Mouse (Mus musculus): Measurements from ENCODE around the gene Teddm1b. TPM values are rescaled to one million over a fixed set of nuclear protein-coding genes. Genes with fewer than 3 reads are reported as not detected.
A peak's percentile ranks its signal among the peaks of the same experiment; 100 is the strongest.

The Teddm1b gene
- polyA plus RNA-seq, 1 experiment from 2014 or later = 0.33 TPM

DNA sequence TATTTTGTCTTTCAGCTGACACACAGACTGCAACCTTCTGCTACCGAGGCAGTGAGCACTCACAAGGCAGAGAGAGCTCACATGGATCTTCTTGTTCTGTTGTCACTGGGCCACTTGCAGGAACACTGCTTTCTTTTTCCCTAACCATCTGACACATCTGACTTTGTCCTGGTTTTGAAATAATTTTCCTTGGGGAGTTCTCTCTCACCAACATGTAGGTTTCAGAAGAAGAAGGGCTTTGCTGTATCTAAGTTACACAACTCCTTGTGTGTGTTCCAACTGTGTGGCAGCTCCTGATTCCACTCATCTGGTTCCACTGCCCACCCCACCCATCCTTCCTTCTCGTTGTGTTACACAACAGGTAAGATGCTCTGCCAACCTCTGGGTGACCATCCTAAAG lies 19.6 kb downstream of the Teddm1b start:
- no peak overlapping the region for H3K4me2 ChIP-seq (replicated peaks)
- 75% methylated on average over 2 of the region's 2 CpGs for WGBS
- ATAC-seq (ENCODE audit: low FRiP score, low read depth) = no peak

DNA sequence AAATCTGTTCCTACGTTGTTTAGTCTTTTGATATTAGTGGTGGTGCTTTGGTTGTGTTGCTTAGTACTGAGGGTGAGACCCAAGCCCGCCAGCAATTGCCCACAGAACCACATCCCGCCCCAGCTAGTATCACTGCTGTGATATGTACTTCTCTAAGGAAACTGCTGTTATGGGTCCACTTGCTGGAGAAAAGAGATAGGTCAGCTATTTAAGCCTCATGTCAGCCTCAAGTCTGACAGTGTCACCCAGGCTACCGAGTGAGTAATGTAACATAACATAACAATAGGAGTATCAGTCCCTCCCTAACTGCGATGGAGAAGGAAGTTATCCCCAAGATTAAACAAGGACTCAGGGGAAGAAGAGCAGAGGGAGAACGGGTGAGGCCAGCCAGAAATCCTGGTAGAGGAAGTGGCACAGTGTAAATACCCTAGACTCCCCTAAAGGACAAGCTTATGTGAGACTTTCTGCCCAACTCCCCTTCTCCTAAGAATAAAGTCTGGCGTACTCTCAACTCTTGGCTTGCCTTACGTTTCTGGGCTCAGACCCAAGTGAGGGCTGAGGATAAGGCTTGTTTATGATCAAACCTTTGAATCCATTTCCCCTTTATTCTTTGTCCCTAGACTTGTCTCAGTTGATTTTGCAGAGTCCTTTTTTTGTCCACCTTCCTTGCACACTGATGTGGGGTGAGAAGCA lies 20.2 kb downstream of the Teddm1b start:
- 63% methylated on average over 8 of the region's 8 CpGs for WGBS
- Histone ChIP-seq H3K4me3 (no peak overlapping the region), H3K9ac (no peak overlapping the region), H3K4me1 (0 out of 2 replicates have a peak, but pooled peaks cover 3% of the 10 kb centered on the region), H3K27me3 (replicated peaks) (no peaks in the 10 kb centered on the region), H3K27ac (no peak overlapping the region), H3K36me3 (no peaks in the 10 kb centered on the region), H3K9me3 (no peaks in the 10 kb centered on the region), H3K4me2 (replicated peaks) (no peak overlapping the region)
- ATAC-seq (ENCODE audit: low FRiP score, low read depth) = no peak

More for the DNA sequence above, 19.6 kb downstream of the Teddm1b start:
- H3K4me1 ChIP-seq = no peaks in the 10 kb centered on the region
- H3K9me3 ChIP-seq = no peaks in the 10 kb centered on the region
- no peak overlapping the region for H3K4me3 ChIP-seq
- H3K27ac ChIP-seq = no peak overlapping the region
- H3K27me3 ChIP-seq (replicated peaks) = no peaks in the 10 kb centered on the region
- H3K9ac ChIP-seq = no peak overlapping the region
- H3K36me3 ChIP-seq = no peaks in the 10 kb centered on the region

DNA sequence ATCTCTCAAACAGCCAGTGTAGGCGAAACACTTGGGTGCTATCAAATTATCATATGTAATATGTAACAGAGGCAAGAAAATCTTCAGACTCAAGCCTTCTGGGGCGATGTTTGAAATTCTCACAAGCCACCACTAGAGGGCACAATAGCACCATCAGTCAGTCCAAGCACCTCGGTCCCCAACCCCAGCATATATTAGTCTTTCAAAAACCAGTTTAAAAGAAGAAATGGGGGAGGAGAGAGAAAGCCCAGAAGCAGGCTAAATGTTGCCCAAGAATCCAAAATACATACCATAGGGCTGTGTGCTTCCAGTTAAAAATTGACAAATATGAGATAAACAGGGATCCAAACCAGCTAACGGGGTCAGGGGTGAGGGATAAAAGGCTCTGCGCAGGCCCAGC lies 20.8 kb downstream of the Teddm1b start:
- Histone ChIP-seq H3K9ac (no peak overlapping the region), H3K27me3 (replicated peaks) (no peaks in the 10 kb centered on the region), H3K36me3 (no peaks in the 10 kb centered on the region), H3K9me3 (no peaks in the 10 kb centered on the region), H3K4me1 (0 out of 2 replicates have a peak, but pooled peaks cover 3% of the 10 kb centered on the region), H3K4me3 (no peak overlapping the region), H3K27ac (no peak overlapping the region), H3K4me2 (replicated peaks) (no peak overlapping the region)
- ATAC-seq (ENCODE audit: low FRiP score, low read depth) = no peak
- 36% methylated on average over 5 of the region's 5 CpGs for WGBS

DNA sequence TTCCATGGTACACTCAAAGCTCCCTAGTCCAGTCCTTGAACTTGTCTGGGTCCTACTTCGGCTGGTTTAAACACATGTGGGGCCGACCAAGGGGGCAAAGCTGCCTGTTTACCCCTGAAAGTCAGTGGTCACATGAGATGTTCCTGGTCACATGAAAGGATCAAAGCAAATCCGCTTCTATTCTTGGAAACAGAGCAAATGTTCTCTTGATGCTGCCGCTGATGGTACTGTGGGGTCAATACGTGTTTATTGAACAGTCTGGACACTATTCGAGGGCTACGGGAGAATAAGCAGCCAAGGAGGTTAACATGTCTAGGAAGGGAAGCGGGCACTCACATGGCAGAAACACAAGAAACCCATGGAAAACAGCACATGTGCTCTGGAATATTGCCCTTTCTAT lies 23.1 kb downstream of the Teddm1b start:
- WGBS = 81% methylated on average over 8 of the region's 8 CpGs
- Histone ChIP-seq H3K4me1 (peaks cover 13% of the 10 kb centered on the region), H3K4me3 (no peak overlapping the region), H3K9ac (no peak overlapping the region), H3K4me2 (replicated peaks) (no peak overlapping the region), H3K27ac (no peak overlapping the region), H3K9me3 (no peaks in the 10 kb centered on the region), H3K27me3 (replicated peaks) (no peaks in the 10 kb centered on the region), H3K36me3 (no peaks in the 10 kb centered on the region)
- ATAC-seq (ENCODE audit: low FRiP score, low read depth) = no peak

DNA sequence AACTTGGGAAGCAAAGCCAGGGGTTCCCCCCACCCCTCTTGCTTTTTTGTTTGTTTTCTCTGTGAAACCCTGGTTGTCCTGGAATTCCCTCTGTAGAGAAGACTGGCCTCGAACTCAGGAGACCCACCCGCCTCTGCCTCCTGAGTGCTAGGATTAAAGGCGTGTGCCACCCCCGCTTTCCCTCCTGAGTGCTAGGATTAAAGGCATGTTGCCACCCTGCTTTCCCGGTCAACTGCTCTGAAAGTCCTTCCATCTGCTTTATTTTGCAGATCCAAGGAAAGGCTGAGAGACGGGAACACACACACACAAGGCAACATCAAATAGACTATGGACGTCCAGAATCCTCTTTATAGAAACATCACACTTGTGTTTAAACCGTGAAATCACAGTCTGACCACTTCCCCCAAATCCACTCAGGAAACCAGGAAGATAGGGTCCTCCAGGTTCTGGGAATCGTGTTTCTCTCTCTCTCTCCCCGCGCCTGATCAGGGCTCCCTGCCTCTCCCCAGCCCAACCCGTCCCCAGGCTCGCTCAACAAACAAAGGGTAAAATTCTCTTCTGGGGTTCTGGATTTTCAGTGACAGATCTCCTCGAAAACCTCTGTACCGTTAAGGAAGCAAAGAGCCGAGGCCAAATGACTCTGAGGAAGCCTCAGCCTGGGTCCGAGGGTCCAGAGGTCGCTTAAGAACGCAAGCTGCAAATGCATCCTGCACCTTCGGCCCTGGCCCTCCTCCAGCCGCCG lies 25.0 kb downstream of the Teddm1b start:
- Histone ChIP-seq H3K27me3 (replicated peaks) (no peaks in the 10 kb centered on the region), H3K9ac (peak overlapping the region; percentile 63), H3K27ac (peak overlapping the region; percentile 80), H3K4me2 (replicated peaks) (peak overlapping the region; percentile 80), H3K4me3 (peak overlapping the region; percentile 82), H3K4me1 (peaks cover 28% of the 10 kb centered on the region), H3K36me3 (peaks cover 15% of the 10 kb centered on the region), H3K9me3 (no peaks in the 10 kb centered on the region)
- ATAC-seq (ENCODE audit: low FRiP score, low read depth) = peak; percentile 55
- 20% methylated on average over 22 of the region's 22 CpGs for WGBS

DNA sequence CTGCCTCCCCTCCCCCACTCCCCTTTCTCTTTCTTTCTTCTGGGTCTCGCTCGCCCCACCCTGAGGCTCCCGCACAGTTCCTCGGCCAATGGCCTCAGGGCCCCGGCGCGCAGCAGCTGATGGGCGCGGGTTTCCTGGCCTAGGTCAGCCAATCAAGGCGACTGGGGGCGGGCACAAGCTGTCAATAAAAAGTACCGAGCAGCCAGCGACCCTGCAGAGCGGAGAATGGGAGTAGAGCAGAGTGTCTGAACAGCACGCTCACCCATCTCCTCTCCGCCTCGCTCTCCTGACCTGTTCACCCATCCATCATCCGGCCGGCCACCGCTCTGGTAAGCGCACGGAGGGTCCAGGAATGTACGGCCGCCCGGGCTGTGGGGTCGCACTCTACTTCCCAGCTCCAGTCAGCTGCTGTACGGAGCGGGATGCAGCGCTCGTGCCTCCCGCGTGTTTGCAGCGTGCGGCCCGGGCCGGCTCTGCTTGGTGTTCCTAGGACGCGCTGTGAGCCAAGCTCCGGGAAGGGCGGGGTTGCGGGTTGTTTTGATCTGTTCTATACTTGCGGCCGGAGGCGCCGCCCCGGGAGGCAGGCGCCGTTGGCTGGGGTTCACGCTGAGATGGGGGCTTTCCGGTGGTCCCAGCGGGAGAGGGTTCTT lies 25.7 kb downstream of the Teddm1b start, which contains the start of the genes Glul and Teddm2:
TSS of gene Glul (plus strand) at position 214 of the 650 bp plus-strand sequence.
TSS of gene Teddm2 (minus strand) at position 498 of the 650 bp plus-strand sequence.
- H3K4me2 ChIP-seq (replicated peaks) = peak within 1 kb of the TSS; percentile 80
- whole genome bisulfite sequencing = under 1% methylated on average over 51 of the region's 51 CpGs
- H3K27me3 ChIP-seq (replicated peaks) = no peaks in the 10 kb centered on the region
- H3K9me3 ChIP-seq = no peaks in the 10 kb centered on the region
- H3K9ac ChIP-seq = peak within 1 kb of the TSS; percentile 78
- H3K36me3 ChIP-seq = peaks cover 22% of the 10 kb centered on the region
- peak within 1 kb of the TSS; percentile 83 for H3K27ac ChIP-seq
- peak; percentile 97 for ATAC-seq (ENCODE audit: low FRiP score, low read depth)
- H3K4me3 ChIP-seq = peak within 1 kb of the TSS; percentile 82
- H3K4me1 ChIP-seq = peaks cover 28% of the 10 kb centered on the region

DNA sequence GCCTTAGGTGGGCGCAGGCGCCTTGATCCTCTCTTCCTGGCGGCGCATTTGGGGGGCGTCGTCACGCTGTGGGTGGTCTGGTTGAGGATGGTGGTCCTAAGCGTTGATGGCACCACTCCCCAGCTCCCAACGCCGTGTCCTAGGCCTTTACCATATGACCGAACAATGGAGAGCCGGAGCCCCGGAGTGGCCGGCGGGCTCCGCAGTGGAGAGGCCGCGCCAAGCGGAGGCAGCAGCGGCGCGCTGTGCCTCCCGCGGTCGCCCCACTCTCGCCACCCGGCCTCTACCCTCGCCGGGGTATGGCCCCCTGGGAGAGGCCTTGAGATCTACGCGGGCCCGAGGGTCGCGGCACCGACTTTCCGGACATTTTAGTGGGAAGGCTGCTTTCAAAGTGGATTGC lies 26.2 kb downstream of the Teddm1b start:
- peak overlapping the region; percentile 82 for H3K4me3 ChIP-seq
- H3K9ac ChIP-seq = peak overlapping the region; percentile 78
- H3K4me2 ChIP-seq (replicated peaks) = peak overlapping the region; percentile 80
- peak; percentile 63 for ATAC-seq (ENCODE audit: low FRiP score, low read depth)
- H3K9me3 ChIP-seq = no peaks in the 10 kb centered on the region
- no peaks in the 10 kb centered on the region for H3K27me3 ChIP-seq (replicated peaks)
- peaks cover 27% of the 10 kb centered on the region for H3K36me3 ChIP-seq
- WGBS = 0% methylated on average over 36 of the region's 36 CpGs
- peaks cover 28% of the 10 kb centered on the region for H3K4me1 ChIP-seq
- peak overlapping the region; percentile 83 for H3K27ac ChIP-seq

DNA sequence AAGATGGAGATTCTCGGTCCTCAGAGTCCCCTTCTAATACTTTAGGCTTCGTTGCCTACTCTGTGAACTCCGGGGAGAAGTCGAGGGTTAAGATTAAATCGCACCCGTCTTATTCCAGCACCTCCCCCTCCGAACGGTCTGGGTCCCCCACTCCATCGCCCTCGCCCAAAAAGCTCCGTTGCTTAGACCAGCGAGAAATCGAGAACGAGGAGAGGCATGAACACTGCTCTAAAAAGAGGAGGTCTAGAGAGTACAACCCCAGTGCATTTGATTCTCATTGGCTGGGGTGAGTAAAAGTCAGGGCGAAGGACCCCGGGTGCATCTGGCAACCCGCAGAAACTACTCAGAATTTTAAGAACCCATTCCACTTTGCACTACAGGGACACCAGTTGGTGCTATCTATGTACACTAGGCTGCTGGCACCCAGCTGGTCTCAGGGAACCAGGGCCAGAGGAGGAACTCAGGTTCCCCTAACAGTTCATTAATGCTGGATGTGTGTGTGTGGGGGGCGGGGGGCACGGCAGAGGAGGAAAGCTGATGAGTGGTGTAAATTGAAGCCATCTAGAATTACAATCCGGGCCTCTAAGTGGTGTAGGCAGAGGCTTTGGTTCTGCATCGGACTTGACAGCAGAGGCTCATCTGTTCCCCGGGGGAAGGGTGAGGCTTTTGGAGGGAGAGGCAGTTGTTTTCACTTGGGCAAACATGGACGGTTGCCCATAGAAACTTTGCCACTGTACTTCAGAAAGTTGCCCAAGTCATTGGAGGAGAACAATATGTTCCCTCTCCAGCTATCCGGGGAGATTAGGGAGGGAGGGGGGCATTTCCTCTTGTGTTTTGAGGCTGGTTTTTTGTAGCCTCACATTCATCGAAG lies 26.9 kb downstream of the Teddm1b start:
- H3K4me1 ChIP-seq = peaks cover 28% of the 10 kb centered on the region
- no peaks in the 10 kb centered on the region for H3K27me3 ChIP-seq (replicated peaks)
- peak overlapping the region; percentile 78 for H3K9ac ChIP-seq
- no peaks in the 10 kb centered on the region for H3K9me3 ChIP-seq
- peak overlapping the region; percentile 83; the same call in 1 of the 2 replicates for H3K27ac ChIP-seq
- ATAC-seq (ENCODE audit: low FRiP score, low read depth) = no peak
- H3K36me3 ChIP-seq = peaks cover 32% of the 10 kb centered on the region
- H3K4me2 ChIP-seq (replicated peaks) = peak overlapping the region; percentile 80
- WGBS = 3% methylated on average over 25 of the region's 25 CpGs
- peak overlapping the region; percentile 82 for H3K4me3 ChIP-seq

DNA sequence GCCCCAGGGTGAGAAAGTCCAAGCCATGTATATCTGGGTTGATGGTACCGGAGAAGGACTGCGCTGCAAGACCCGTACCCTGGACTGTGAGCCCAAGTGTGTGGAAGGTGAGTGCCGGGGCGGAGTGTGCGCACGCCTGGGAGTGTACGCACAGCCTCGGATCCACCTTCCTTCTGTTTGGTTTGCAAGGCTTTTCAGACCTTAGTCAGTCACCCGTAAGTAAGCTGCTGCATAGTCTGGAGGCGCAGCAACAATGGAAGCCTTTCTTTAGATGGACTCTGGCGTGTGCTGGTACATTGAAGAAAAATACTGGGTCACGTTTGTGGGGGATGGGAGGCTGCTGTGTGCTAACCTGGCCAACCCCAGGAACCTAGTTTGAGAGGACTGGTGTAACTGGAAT lies 28.9 kb downstream of the Teddm1b start:
- Histone ChIP-seq H3K9me3 (no peaks in the 10 kb centered on the region), H3K36me3 (peaks cover 51% of the 10 kb centered on the region), H3K27me3 (replicated peaks) (no peaks in the 10 kb centered on the region), H3K4me1 (peaks cover 28% of the 10 kb centered on the region), H3K9ac (no peak overlapping the region), H3K4me3 (no peak overlapping the region), H3K4me2 (replicated peaks) (peak overlapping the region; percentile 80), H3K27ac (no peak overlapping the region)
- WGBS = 41% methylated on average over 13 of the region's 13 CpGs
- ATAC-seq (ENCODE audit: low FRiP score, low read depth) = no peak

DNA sequence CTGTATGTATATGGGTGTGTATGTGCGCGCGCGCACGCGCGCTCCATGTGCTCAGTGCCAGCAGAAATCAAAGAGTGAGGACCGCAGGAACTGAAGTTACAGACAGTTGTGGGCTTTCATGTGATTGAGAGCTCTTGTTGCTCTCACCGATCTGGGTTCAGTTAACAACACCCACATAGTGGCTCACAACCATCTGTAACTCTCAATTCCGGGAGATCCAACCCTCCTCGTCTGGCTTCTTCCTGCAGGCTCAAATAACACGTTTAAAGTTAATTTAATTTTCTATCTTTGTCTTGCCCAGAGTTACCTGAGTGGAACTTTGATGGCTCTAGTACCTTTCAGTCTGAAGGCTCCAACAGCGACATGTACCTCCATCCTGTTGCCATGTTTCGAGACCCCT lies 30.1 kb downstream of the Teddm1b start:
- Histone ChIP-seq H3K9me3 (no peaks in the 10 kb centered on the region), H3K36me3 (peaks cover 64% of the 10 kb centered on the region), H3K27me3 (replicated peaks) (no peaks in the 10 kb centered on the region), H3K27ac (no peak overlapping the region), H3K4me1 (peaks cover 25% of the 10 kb centered on the region), H3K4me3 (no peak overlapping the region), H3K4me2 (replicated peaks) (no peak overlapping the region), H3K9ac (no peak overlapping the region)
- WGBS = 97% methylated on average over 14 of the region's 14 CpGs
- ATAC-seq (ENCODE audit: low FRiP score, low read depth) = no peak

DNA sequence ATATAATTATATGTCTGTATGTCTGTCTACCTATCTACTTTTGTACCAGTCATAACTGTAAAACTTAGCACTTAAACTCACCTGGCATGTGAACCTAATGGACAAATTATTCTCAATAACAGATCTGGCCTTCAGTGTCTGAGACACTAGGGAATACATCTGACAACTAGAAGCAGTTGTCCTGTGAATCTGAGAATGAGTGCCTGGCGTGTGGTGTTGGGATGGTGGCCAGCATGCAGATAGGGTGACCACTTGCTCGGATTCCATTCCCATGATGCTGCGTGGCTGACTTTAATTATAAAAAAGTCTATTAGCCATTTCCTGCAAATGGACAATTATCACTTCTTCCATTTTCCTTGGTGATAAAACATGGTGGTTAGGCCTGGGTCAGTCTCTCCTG lies 31.7 kb downstream of the Teddm1b start:
- H3K27me3 ChIP-seq (replicated peaks) = no peaks in the 10 kb centered on the region
- H3K27ac ChIP-seq = no peak overlapping the region
- no peaks in the 10 kb centered on the region for H3K9me3 ChIP-seq
- no peak overlapping the region for H3K4me3 ChIP-seq
- H3K4me1 ChIP-seq = peaks cover 25% of the 10 kb centered on the region
- peaks cover 78% of the 10 kb centered on the region for H3K36me3 ChIP-seq
- 96% methylated on average over 3 of the region's 3 CpGs for WGBS
- ATAC-seq (ENCODE audit: low FRiP score, low read depth) = no peak
- H3K4me2 ChIP-seq (replicated peaks) = no peak overlapping the region
- H3K9ac ChIP-seq = no peak overlapping the region
